ENCODE assay signal across 27 mouse cellular contexts in the genomic region with DNA sequence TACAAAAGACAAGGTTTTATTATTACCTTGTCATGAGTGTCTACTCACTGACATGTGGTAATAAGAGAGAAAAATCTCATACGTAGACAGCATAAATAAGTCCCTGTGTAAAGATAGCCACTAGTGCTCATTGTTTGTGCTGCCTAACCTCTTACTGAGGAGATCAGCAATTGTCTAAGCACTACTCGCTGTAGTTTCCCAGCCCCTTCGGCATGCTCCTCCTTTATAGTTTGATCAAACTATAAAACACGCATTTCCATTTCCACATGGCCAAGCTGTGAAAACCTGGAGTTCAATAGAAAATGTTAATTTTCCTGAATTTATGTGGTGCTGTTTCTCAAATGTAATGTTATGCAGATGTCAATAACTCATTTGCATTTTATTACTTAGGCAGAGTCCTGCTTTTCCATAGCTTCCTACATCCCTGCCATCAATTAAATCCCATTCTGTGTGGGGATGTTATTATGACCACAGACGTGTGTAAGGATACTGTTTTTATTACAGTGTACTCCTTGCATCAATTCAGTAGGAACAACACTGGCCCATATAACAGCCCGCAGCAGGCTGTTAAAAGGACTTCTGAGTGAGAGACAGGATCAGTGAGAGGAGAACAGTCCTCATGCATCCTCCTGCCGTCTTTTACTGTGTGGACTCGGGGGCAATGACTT.
DNase-seq lines count a peak whose midpoint lies in the region; ATAC-seq lines count a peak whose summit lies in the region.
"Had no signal": no experiment of that assay in that cellular context is flagged by ENCODE, and none has a peak within 500 bp of the region (broad histone marks: within the 10 kb centered on the region; RNA-seq: fewer than 3 reads in every experiment).

No protein-coding gene starts in this region.

- ATAC-seq in hindbrain, embryonic 11.5 days (ENCODE audit: low FRiP score): peak; percentile 30; the same call in 1 of the 2 replicates
- ATAC-seq in hindbrain, embryonic 14.5 days (ENCODE audit: low FRiP score): no peak
- peak; percentile 45; the same call in 1 of the 2 replicates for ATAC-seq in neural tube, embryonic 15.5 days (ENCODE audit: low FRiP score)
- ATAC-seq: liver, embryonic 12.5 days; liver, postnatal 0 days; midbrain, embryonic 13.5 days had no signal

- no peaks in the 10 kb centered on the region for H3K4me1 ChIP-seq in hindbrain, embryonic 11.5 days (replicated peaks; ENCODE audit: control insufficient read depth, insufficient read depth, low read length)
- H3K4me1 ChIP-seq in hindbrain, embryonic 14.5 days (replicated peaks; ENCODE audit: control insufficient read depth, insufficient read depth, low read length): 0 out of 2 replicates have a peak, but pooled peaks cover 3% of the 10 kb centered on the region
- H3K4me1 ChIP-seq in neural tube, embryonic 15.5 days: peaks cover 9% of the 10 kb centered on the region; the same call in 1 of the 2 replicates
- H3K4me1 ChIP-seq: hindbrain, embryonic 13.5 days; liver, embryonic 12.5 days; midbrain, embryonic 13.5 days had no signal

- no peak overlapping the region for H3K27ac ChIP-seq in hindbrain, embryonic 11.5 days (ENCODE audit: low read depth, low read length)
- no peak overlapping the region for H3K27ac ChIP-seq in hindbrain, embryonic 14.5 days
- no peak overlapping the region for H3K27ac ChIP-seq in neural tube, embryonic 15.5 days (replicated peaks)
- H3K27ac ChIP-seq: hindbrain, embryonic 13.5 days; layer of hippocampus, adult 2 months; liver, embryonic 12.5 days; midbrain, embryonic 13.5 days had no signal

- no peaks in the 10 kb centered on the region for H3K9me3 ChIP-seq in hindbrain, embryonic 11.5 days (ENCODE audit: control insufficient read depth, low read length)
- H3K9me3 ChIP-seq in hindbrain, embryonic 14.5 days (ENCODE audit: control insufficient read depth, low read length): no peaks in the 10 kb centered on the region
- no peaks in the 10 kb centered on the region for H3K9me3 ChIP-seq in neural tube, embryonic 15.5 days (replicated peaks)
- H3K9me3 ChIP-seq: hindbrain, embryonic 13.5 days; liver, embryonic 12.5 days; midbrain, embryonic 13.5 days had no signal

- H3K4me2 ChIP-seq in hindbrain, embryonic 11.5 days (replicated peaks; ENCODE audit: low read depth, low read length): no peak overlapping the region
- H3K4me2 ChIP-seq in hindbrain, embryonic 14.5 days (replicated peaks): no peak overlapping the region
- H3K4me2 ChIP-seq in neural tube, embryonic 15.5 days: peak overlapping the region; percentile 38
- H3K4me2 ChIP-seq: heart, embryonic 11.5 days; hindbrain, embryonic 13.5 days; liver, embryonic 12.5 days; midbrain, embryonic 13.5 days had no signal

- H3K27me3 ChIP-seq in hindbrain, embryonic 11.5 days (ENCODE audit: control insufficient read depth, insufficient read depth, low read length): no peaks in the 10 kb centered on the region
- H3K27me3 ChIP-seq in hindbrain, embryonic 14.5 days (ENCODE audit: control insufficient read depth, insufficient read depth, low read length): no peaks in the 10 kb centered on the region
- H3K27me3 ChIP-seq in neural tube, embryonic 15.5 days (replicated peaks): no peaks in the 10 kb centered on the region
- H3K27me3 ChIP-seq: hindbrain, embryonic 13.5 days; liver, embryonic 12.5 days; midbrain, embryonic 13.5 days had no signal

- H3K4me3 ChIP-seq in hindbrain, embryonic 11.5 days (ENCODE audit: low read depth, low read length): no peak overlapping the region
- no peak overlapping the region for H3K4me3 ChIP-seq in hindbrain, embryonic 14.5 days (replicated peaks; ENCODE audit: low read length)
- no peak overlapping the region for H3K4me3 ChIP-seq in neural tube, embryonic 15.5 days (replicated peaks)
- H3K4me3 ChIP-seq: erythroblast, embryonic 14.5 days; hindbrain, embryonic 13.5 days; layer of hippocampus, adult 2 months; liver, embryonic 12.5 days; midbrain, embryonic 13.5 days had no signal

- no peaks in the 10 kb centered on the region for H3K36me3 ChIP-seq in hindbrain, embryonic 11.5 days (ENCODE audit: control insufficient read depth, insufficient read depth, low read length)
- no peaks in the 10 kb centered on the region for H3K36me3 ChIP-seq in hindbrain, embryonic 14.5 days (replicated peaks; ENCODE audit: control insufficient read depth, insufficient read depth)
- H3K36me3 ChIP-seq in neural tube, embryonic 15.5 days: no peaks in the 10 kb centered on the region
- H3K36me3 ChIP-seq: G1E; hindbrain, embryonic 13.5 days; liver, embryonic 12.5 days; midbrain, embryonic 13.5 days had no signal

- 77% methylated on average over 8 of the region's 8 CpGs for WGBS in hindbrain, embryonic 11.5 days
- WGBS in hindbrain, embryonic 14.5 days: 54% methylated on average over 8 of the region's 8 CpGs
- 15% methylated on average over 8 of the region's 8 CpGs for WGBS in neural tube, embryonic 15.5 days

- DNase-seq in embryo, embryonic 11 days: peak; percentile 7
- no peak for DNase-seq in embryo, embryonic 10 days (ENCODE audit: low spot score)
- DNase-seq in hindbrain, embryonic 11.5 days (ENCODE audit: low spot score): no peak
- DNase-seq in hindbrain, embryonic 14.5 days (ENCODE audit: low spot score): no peak
- DNase-seq in mesoderm, embryonic 11.5 days (ENCODE audit: low read depth, low spot score): peak; percentile 19
- DNase-seq in left cerebral cortex, adult 8-10 months (ENCODE audit: low spot score in 2 of 2): no peak
- DNase-seq: adrenal gland, adult 8-10 months; cerebellum, adult 8-10 months; cerebellum, postnatal 25 days; gastrocnemius, postnatal 36 days; heart, adult 18-20 months; heart, postnatal 36 days; kidney, adult 11 months; kidney, postnatal 36 days; left cerebral cortex, postnatal 4 days; liver, postnatal 0 days; lung, postnatal 36 days; right cerebral cortex, postnatal 25 days; thymus, postnatal 14 days had no signal

- H3K9ac ChIP-seq in hindbrain, embryonic 11.5 days (ENCODE audit: low read depth, low read length): no peak overlapping the region
- H3K9ac ChIP-seq in hindbrain, embryonic 14.5 days: no peak overlapping the region
- no peak overlapping the region for H3K9ac ChIP-seq in neural tube, embryonic 15.5 days (replicated peaks)
- H3K9ac ChIP-seq: hindbrain, embryonic 13.5 days; liver, embryonic 12.5 days; liver, postnatal 0 days; midbrain, embryonic 13.5 days had no signal

Comparison
In these comparisons a context has a peak if more than half of its experiments do, and no peak if none do; other contexts are left out.
1. DNase-seq: peak in embryo, embryonic 11 days (single experiment) and mesoderm, embryonic 11.5 days (single experiment); none in embryo, embryonic 10 days (single experiment), hindbrain, embryonic 11.5 days (single experiment), hindbrain, embryonic 14.5 days (single experiment) and left cerebral cortex, adult 8-10 months (0 of 2).